Mouse (Mus musculus) gastrocnemius, adult 8-10 months (tissue): ENCODE measurements around the gene Ccdc57. TPM values are rescaled to one million over a fixed set of nuclear protein-coding genes. Genes with fewer than 3 reads are reported as not detected.
"Not testable (repeated sequence)": the region's sequence is repeated elsewhere in the genome, so short reads cannot be mapped to it uniquely, and the experiment has no call there.

Experiments used
- DNase-seq, 2 experiments: peaks; one replicate each; pipeline ENCODE4 v3.0.0; 2022; ENCODE audit warnings: low spot score in 2 of 2
- total RNA-seq, 4 experiments: library from RNA; stranded (reverse); gene quantifications; 2 replicates each; pipeline ENCODE4 v1.2.4; 2022

Ccdc57 gene
- total RNA-seq, 4 experiments from 2014 or later = 2.3 to 5.4 (median 3.6) TPM

DNA sequence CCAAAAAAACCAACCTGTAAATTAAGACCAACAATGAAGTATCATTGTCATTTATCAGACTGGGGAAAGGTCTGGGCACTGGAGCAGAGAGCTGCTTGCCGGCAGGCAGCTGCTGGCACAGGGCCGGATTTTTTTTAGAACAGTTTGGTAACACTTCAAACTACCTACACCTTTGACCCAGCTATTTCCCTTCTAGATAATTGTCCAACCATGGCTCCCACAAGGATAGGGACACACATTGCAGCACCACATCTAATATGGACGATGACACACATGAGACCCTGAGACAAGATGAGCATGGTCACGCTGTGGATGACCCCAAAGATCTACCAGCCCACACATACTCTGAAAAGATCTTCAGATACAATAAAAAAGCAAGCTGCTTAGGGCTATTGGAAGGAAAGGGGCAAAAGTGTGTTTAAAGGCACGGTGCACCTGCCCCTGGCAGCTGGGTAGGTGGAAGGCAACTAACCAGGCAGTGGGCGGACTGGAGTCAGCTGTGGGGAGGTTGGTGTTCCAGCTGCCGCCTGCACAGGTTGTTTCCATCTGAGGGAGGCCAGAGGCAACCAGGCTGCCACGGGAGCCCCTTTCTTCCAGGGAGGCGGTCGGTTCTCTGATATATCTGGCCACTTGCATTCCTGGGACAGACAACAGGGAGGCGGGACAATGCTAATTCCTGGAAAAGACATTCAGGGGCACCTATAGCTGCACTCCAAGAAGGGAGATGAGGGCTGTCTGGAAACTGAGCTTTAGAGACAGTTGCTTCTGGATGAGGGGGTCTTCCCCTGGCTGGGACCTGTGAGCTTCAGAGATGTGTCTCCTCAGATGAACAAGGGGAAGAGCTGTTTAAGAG, 80.4 kb downstream of the Ccdc57 start:
- no peak for DNase-seq

DNA sequence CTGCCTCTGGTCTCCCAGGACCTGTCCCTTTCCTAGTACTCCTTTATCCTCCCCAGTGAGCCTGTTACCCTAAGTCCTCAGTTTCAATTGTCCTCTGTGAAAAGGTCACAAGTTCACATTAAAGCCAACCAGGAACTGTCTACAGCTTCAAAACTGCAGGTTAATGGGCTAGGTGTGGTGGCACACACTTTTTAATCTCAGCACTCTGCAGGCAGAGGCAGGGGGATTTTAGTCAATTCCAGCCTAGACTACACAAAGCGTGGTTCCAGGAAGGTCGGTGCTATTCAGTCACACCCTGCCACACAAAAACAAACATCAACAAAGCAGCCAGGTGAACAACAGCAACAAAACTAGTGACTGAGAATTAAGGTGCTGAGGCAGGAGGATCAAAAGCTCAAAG, 81.1 kb downstream of the Ccdc57 start:
- DNase-seq = no peak

DNA sequence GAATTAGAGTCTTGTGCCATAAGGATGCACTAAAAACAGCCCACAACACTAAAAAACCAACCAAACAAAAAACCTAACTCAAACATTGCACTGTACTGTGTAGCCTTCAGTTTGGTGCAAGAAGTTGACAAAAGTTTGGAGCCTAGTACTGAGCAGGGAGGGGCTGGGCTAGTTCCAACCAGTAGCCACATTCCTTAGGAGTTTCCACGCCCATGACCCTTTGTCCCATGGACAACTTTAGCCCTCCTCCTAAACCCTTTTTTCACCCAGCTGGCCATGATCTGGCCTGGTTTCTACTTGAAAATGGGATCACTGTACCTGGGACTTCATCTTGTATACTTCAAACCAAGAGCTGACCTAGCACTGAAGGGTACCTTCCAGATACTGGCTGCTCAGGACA, 81.5 kb downstream of the Ccdc57 start:
- no peak for DNase-seq

GRCm38 (mm10) chr11:120850331-120851030, 82.2 kb downstream of the Ccdc57 start:
- DNase-seq = no peak

DNA sequence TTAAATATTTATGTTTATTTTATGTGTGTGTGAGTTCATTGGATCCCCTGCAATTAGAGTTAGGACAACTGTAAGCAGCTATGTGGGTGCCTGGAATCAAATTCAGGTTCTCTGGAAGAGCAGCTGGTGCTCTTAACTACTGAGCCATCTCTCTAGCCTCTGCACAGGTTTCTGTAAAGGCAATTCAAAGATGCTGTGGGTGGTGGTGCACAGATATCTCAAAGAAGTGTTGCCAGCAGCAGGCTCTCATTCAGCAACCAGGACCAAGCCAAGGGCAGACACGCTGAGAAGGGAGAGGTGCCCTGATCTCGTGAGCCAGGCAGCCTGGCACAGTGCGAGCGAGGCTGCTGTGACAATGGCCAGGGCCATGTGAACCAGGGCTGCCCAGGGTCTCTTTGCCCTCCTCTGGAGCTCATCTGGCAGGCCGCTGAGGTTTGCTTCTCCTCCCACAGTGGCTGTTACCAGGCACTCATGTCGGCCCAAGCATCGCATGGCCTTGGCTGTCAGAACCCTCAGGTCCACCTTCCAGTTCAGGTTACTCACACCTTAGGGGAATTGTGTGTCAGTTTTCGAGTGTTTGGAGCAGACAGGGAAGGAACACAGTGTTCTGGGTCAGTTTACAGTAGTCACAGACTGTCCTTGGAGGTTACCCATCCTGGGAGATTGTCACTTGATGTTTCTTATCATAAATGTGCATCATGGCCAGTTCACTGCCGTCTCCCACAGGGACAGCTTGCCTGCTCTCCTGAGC, 85.8 kb downstream of the Ccdc57 start:
- peak in 1 of 2 experiments; percentile 22 for DNase-seq

GRCm38 (mm10) chr11:120844329-120844728, 88.3 kb downstream of the Ccdc57 start:
- no peak for DNase-seq

DNA sequence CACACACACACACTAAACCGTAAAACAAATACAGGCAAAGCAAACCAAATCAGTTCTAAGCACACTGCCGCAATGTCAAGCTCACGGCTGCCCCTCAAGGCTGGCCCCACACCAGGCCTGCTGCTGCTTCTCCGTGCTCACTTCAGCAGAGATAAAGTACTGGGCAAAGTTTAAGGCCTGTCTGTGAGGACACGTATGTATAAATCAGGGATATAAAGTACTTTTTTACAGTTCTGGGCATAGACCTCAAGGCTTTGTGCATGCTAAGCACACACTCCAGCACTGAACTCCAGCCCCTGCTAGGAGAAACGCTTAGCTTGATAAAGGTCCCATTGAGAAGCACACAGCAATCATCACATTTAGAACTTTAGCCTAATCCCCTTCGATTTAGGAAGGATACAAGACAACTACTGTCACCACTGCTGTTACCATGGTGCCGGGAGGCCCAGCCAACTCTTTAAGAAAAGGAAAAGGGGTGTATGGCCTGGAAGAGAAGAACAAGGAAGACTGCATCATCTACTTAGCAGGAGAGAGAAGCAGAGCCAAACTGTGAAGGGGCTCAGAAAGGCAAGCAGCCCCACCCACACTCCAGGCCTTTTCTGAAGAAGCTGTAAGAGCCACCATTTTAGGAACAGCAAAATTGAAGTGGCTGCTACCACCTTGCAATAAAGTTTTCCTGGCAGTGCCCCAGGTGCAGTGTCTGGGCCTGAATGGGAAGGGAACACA, 99.0 kb downstream of the Ccdc57 start:
- DNase-seq = no peak

GRCm38 (mm10) chr11:120832962-120833361, 99.7 kb downstream of the Ccdc57 start:
- DNase-seq = not testable (repeated sequence)

DNA sequence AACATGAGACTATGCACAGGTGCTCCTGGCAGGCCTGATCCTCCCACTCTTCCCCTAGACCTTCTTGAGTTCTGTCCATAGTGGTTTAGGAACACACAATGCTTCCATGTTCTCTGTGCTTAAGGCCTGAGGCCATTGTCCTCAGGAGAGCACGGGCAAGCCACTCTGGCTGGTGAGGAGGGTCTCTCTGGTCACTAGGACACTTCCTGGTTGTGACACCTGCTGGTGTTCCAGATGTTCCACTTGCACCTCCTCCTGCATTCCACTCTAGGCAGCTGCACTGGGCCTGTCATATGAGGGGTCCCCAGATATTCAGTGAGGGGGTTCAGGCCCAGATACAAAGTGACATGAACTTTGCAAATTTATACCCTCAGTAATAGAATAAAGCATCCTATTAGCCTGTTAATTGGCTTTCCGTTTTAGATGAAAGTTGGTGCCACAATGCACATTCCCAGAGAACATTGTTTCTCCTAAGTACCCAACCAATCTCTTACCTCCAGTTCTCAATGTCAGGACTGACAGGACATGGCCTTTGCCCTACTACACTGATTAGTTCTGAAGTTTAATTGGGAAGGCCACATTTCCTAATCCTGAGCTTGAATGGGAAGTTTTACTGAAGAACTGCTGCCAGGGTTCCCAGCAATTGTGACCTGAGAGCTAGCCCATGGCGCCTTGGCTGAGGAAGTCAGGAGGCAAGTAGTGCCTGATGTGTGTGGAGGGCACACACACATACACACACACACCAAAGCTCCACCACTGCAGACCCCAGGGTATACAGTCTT, 100.8 kb downstream of the Ccdc57 start:
- DNase-seq = no peak

GRCm38 (mm10) chr11:120830686-120831085, 102.0 kb downstream of the Ccdc57 start:
- no peak for DNase-seq

DNA sequence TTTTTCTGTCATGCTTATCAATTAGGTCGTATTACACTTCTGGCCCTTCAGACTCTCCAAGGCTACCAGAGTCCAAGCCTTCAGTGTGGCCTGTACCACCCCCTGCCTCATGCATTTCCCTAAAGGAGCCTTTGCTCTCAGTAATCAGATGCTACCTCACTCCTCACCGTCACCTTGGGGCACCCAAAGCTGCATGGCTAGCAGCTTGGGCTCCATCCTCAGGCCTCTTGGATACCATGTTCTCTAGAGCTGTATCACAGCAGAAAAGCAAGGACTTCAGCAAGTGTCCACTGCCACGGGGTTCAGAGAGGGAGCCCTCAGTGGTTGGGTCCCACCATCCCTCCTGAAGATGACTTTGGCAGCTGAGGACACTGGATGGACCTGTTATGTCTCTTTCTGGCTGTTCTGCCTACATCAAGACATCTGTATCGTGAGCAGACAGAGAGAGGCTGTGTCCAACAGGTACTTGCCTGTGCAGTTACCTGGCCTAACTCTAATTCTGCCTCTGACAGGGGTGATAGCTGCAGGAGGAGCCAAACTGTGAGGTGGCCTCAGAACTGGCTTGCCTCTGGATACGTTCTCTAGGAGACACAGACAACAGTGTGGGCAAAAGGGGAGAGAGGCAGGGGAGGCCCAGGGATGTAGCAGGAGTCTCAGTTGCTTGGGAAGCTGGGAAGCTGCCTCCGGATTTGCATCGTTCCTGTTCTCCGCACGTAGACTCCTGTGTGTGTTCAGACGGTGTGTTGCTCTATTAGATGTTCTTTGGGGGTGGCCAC, 102.7 kb downstream of the Ccdc57 start:
- DNase-seq = no peak

- no peak for DNase-seq
These were observed 104.3 kb downstream of the Ccdc57 start for GRCm38 (mm10) chr11:120828416-120828815.

- no peak for DNase-seq
These were observed 106.4 kb downstream of the Ccdc57 start for GRCm38 (mm10) chr11:120826016-120826953.

- DNase-seq = no peak
These were observed 107.3 kb downstream of the Ccdc57 start for GRCm38 (mm10) chr11:120825289-120825863.

DNA sequence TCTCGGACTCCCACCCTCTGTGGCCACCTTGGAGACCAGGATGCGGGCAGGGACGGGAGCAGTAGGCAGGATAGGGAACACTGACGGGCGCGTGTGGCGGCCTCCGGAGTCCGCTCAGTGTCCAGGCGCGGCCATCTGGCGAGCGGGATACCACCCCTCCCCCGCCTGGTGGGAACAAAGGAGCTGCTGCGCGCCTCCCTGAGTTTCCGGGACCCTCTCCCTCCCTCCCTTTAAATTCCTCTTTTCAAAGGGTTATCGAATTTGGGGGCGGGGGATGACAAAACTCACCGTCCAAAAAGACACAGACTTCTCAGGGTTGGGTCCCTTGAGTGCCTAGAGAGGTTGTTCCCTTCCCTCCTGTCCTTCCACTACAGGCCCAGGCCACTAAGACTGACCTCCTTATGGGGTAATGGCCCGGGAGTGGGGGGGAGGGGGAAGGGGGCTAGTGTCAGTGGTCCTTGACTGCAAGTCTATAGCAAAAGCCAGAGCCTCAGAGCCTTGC, 107.8 kb downstream of the Ccdc57 start:
- no peak for DNase-seq

- DNase-seq = peak; percentile 90 to 94
These were observed 108.5 kb downstream of the Ccdc57 start, which contains the start of gene Fasn for GRCm38 (mm10) chr11:120823956-120824786. Gene Fasn, minus strand, starts transcription at chr11:120824547.

DNA sequence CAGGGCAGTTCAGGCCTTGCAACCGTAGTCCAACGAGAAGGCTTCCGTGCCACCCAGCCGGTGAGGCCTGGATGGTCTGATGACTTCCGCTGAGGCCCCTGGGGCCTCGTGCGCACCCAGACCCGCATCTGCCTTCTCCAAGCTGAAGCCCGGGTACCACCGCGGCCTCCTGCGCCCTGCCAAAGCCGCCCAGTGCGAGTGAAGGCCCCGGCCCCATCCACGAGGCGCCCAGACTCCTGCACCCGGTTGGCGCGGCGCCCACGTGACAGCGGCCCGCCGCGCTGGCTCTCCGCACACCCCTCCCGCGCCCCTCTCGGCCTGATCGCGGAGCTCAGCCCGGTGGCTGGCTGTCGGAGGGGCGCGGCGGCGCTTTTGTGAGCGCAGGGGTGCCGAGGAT, 109.1 kb downstream of the Ccdc57 start:
- DNase-seq = peak in 1 of 2 experiments; percentile 30
